Mouse (Mus musculus): Measurements from ENCODE around the gene Stil. TPM values are rescaled to one million over a fixed set of nuclear protein-coding genes. Genes with fewer than 3 reads are reported as not detected.

Gene Stil
- 0.81 and 0.96 TPM in 2 replicates for polyA plus RNA-seq (2015; fragmentation: Nextera tagmentation; extraction: Ambion mirVana)

GRCm38 (mm10) chr4:114999773-115000428 lies at the start of gene Stil:
Gene Stil (plus strand): TSS chr4:115000159.

GRCm38 (mm10) chr4:114986591-114987432 lies 13.1 kb upstream of the Stil start, which contains the start of gene Cmpk1:
Gene Cmpk1 (minus strand): TSS chr4:114987241.

GRCm38 (mm10) chr4:115056371-115056920 lies 56.5 kb downstream of the Stil start, which contains the start of gene Tal1:
Gene Tal1 (plus strand): TSS chr4:115056426.

GRCm38 (mm10) chr4:115088611-115089338 lies 88.8 kb downstream of the Stil start, which contains the start of gene Pdzk1ip1:
Gene Pdzk1ip1 (plus strand): TSS chr4:115088708.

Other genes starting within 250 kb of the Stil start
- gene Gm12830, start 178.4 kb upstream of the Stil start, polyA plus RNA-seq (2015; fragmentation: Nextera tagmentation; extraction: Ambion mirVana), result not detected in 2 replicates
- gene Foxd2, start 91.3 kb upstream of the Stil start, polyA plus RNA-seq (2015; fragmentation: Nextera tagmentation; extraction: Ambion mirVana), result 0.25 and 0.59 TPM in 2 replicates
- not detected in 2 replicates for gene Foxe3, start 74.1 kb upstream of the Stil start, polyA plus RNA-seq (2015; fragmentation: Nextera tagmentation; extraction: Ambion mirVana)
- gene Cmpk1, start 12.9 kb upstream of the Stil start, polyA plus RNA-seq (2015; fragmentation: Nextera tagmentation; extraction: Ambion mirVana), result 168 and 193 TPM in 2 replicates
- 0.93 and 0.98 TPM in 2 replicates for gene Tal1, start 56.3 kb downstream of the Stil start, polyA plus RNA-seq (2015; fragmentation: Nextera tagmentation; extraction: Ambion mirVana)
- 3.3 and 5.5 TPM in 2 replicates for gene Pdzk1ip1, start 88.5 kb downstream of the Stil start, polyA plus RNA-seq (2015; fragmentation: Nextera tagmentation; extraction: Ambion mirVana)
- gene Cyp4x1, start 134.1 kb downstream of the Stil start, polyA plus RNA-seq (2015; fragmentation: Nextera tagmentation; extraction: Ambion mirVana), result 9.5 and 9.6 TPM in 2 replicates
- not detected in 2 replicates for gene Cyp4a29, start 241.9 kb downstream of the Stil start, polyA plus RNA-seq (2015; fragmentation: Nextera tagmentation; extraction: Ambion mirVana)

Measured in neural tube, postnatal 0 days (tissue).